Comparison of ENCODE assay signal across 8 mouse cellular contexts in genomic region chr3:31309371-31309933, GRCm38 (mm10). TPM values are rescaled to one million over a fixed set of nuclear protein-coding genes. Genes with fewer than 3 reads are reported as not detected.
DNase-seq lines count a peak whose midpoint lies in the region; ATAC-seq and TF ChIP-seq lines count a peak whose summit lies in the region.

No protein-coding gene starts in this region.

- H3K27ac ChIP-seq in testis, adult 2 months (ENCODE audit: control insufficient read depth, insufficient read depth, low read depth, low read length) = no peak overlapping the region
- H3K27ac ChIP-seq in embryonic facial prominence, embryonic 12.5 days = no peak overlapping the region
- peak overlapping the region; percentile 97 for H3K27ac ChIP-seq in layer of hippocampus, adult 2 months
- H3K27ac ChIP-seq in neural tube, embryonic 11.5 days (ENCODE audit: low read depth, low read length) = no peak overlapping the region

- no peak for TF ChIP-seq POLR2A in testis, adult 2 months (IDR thresholded peaks at IDR 0.05; ENCODE audit: control insufficient read depth, low read depth, low read length)

- peaks cover 5% of the 10 kb centered on the region for H3K4me1 ChIP-seq in testis, adult 2 months (ENCODE audit: control insufficient read depth, insufficient read depth, low read length)
- peaks cover 3% of the 10 kb centered on the region; the same call in 1 of the 2 replicates for H3K4me1 ChIP-seq in embryonic facial prominence, embryonic 12.5 days
- H3K4me1 ChIP-seq in neural tube, embryonic 11.5 days (ENCODE audit: control insufficient read depth, insufficient read depth, low read length) = no peaks in the 10 kb centered on the region

- H3K27me3 ChIP-seq in testis, adult 2 months (ENCODE audit: control insufficient read depth, insufficient read depth, low read length) = no peaks in the 10 kb centered on the region
- H3K27me3 ChIP-seq in embryonic facial prominence, embryonic 12.5 days = peaks cover 37% of the 10 kb centered on the region
- peaks cover 6% of the 10 kb centered on the region for H3K27me3 ChIP-seq in neural tube, embryonic 11.5 days (ENCODE audit: control insufficient read depth, insufficient read depth, low read length)

- H3K9me3 ChIP-seq in embryonic facial prominence, embryonic 12.5 days = no peaks in the 10 kb centered on the region
- H3K9me3 ChIP-seq in neural tube, embryonic 11.5 days (ENCODE audit: control insufficient read depth, low read length) = no peaks in the 10 kb centered on the region

- H3K4me3 ChIP-seq in testis, adult 2 months (ENCODE audit: control insufficient read depth, low read depth, low read length) = 0 out of 2 replicates have a peak overlapping the region, but pooled peaks have one; percentile 3
- H3K4me3 ChIP-seq in embryonic facial prominence, embryonic 12.5 days = peak overlapping the region; percentile 28
- peak overlapping the region; percentile 78 for H3K4me3 ChIP-seq in layer of hippocampus, adult 2 months
- peak overlapping the region; percentile 50 for H3K4me3 ChIP-seq in neural tube, embryonic 11.5 days (ENCODE audit: low read depth, low read length)

- ATAC-seq in embryonic facial prominence, embryonic 12.5 days (ENCODE audit: insufficient number of reproducible peaks, insufficient read depth, low FRiP score, low TSS enrichment) = no peak
- ATAC-seq in neural tube, embryonic 11.5 days (ENCODE audit: insufficient read depth, low FRiP score, low TSS enrichment) = peak; percentile 78

- 3% methylated on average over 34 of the region's 36 CpGs for WGBS in embryonic facial prominence, embryonic 12.5 days
- WGBS in neural tube, embryonic 11.5 days = under 1% methylated on average over 35 of the region's 36 CpGs

- H3K9ac ChIP-seq in embryonic facial prominence, embryonic 12.5 days = no peak overlapping the region; the same call in 1 of the 2 replicates
- H3K9ac ChIP-seq in neural tube, embryonic 11.5 days (ENCODE audit: low read length) = peak overlapping the region; percentile 50

- TF ChIP-seq CTCF in testis, adult 2 months (IDR thresholded peaks at IDR 0.05; ENCODE audit: control insufficient read depth, insufficient read depth, insufficient replicate concordance, low read depth, low read length) = no peak
- peak; percentile 18; the same call in 1 of the 2 replicates for TF ChIP-seq CTCF in layer of hippocampus, adult 2 months (conservative IDR thresholded peaks at IDR 0.05)

- no peak for DNase-seq in testis, postnatal 10 days (ENCODE audit: low spot score)
- DNase-seq in layer of hippocampus, adult 2 months (ENCODE audit: low spot score in 2 of 2) = peak in 1 of 2 experiments; percentile 48
- DNase-seq in neural tube, embryonic 11.5 days (ENCODE audit: low spot score) = peak; percentile 46
- DNase-seq in gastrocnemius, postnatal 10 days = no peak
- DNase-seq in lung, postnatal 14 days = no peak
- DNase-seq in spleen, postnatal 36 days (ENCODE audit: low spot score in 2 of 2) = no peak

- no peaks in the 10 kb centered on the region for H3K36me3 ChIP-seq in testis, adult 2 months (ENCODE audit: control insufficient read depth, insufficient read depth, low read length)
- no peaks in the 10 kb centered on the region for H3K36me3 ChIP-seq in embryonic facial prominence, embryonic 12.5 days
- no peaks in the 10 kb centered on the region for H3K36me3 ChIP-seq in neural tube, embryonic 11.5 days (ENCODE audit: control insufficient read depth, insufficient read depth, low read length)

- peak overlapping the region; percentile 43 for H3K4me2 ChIP-seq in embryonic facial prominence, embryonic 12.5 days (replicated peaks)
- H3K4me2 ChIP-seq in neural tube, embryonic 11.5 days (ENCODE audit: low read depth) = peak overlapping the region; percentile 79

RNA-seq across cellular contexts. Expression of gene Slc7a14, which starts 0.7 kb away (rescaled TPM):
- 3.9 and 4.2 TPM in 2 replicates for polyA plus RNA-seq in testis, adult 2 months (2012; rRNA removed)
- polyA plus RNA-seq in embryonic facial prominence, embryonic 12.5 days (2016; fragmentation: Nextera tagmentation; extraction: Ambion mirVana) = 0.17 and 0.24 TPM in 2 replicates
- 10 to 100 TPM; 94.4 to 97.3 TPM for total RNA-seq in layer of hippocampus, adult 2 months (2021)
- polyA plus RNA-seq in neural tube, embryonic 11.5 days (2014; fragmentation: Nextera tagmentation; extraction: Ambion mirVana) = 1.2 and 1.5 TPM in 2 replicates
- under 1 TPM; 0.07 to 0.14 TPM for total RNA-seq in gastrocnemius, postnatal 10 days (2021)

Comparison
In these comparisons a context has a peak if more than half of its experiments do, and no peak if none do; other contexts are left out.
1. H3K4me3 ChIP-seq: peak in every context shown above with its lines; median percentile 78 in layer of hippocampus, adult 2 months; 50 in neural tube, embryonic 11.5 days; 28 in embryonic facial prominence, embryonic 12.5 days; 3 in testis, adult 2 months.